Mouse (Mus musculus) lung, adult 2 months (tissue): ENCODE measurements around the gene Pkd1l3. TPM values are rescaled to one million over a fixed set of nuclear protein-coding genes. Genes with fewer than 3 reads are reported as not detected.

Experiments
- DNase-seq: peaks from one replicate; pipeline ENCODE4 v3.0.0; 2022
- H3K4me1 ChIP-seq: fragments of 200-500 bp; 2 replicates; pipeline ENCODE4 v1.6.1; 2011; ENCODE audit warnings: low read length; ENCODE audit not compliant: control insufficient read depth, insufficient read depth
- H3K4me3 ChIP-seq: fragments of 200-500 bp; replicated peaks from 2 replicates; pipeline ENCODE3; 2011; ENCODE audit warnings: low read depth, mild to moderate bottlenecking, control low read depth, low read length; ENCODE audit errors: extremely low read depth
- CTCF ChIP-seq: fragments of 200-500 bp; IDR thresholded peaks from 2 replicates; pipeline ENCODE4 v1.5.1; 2011; ENCODE audit warnings: mild to moderate bottlenecking, low read length, control low read depth; ENCODE audit not compliant: insufficient read depth
- POLR2A ChIP-seq: fragments of 200-500 bp; IDR thresholded peaks from 2 replicates; pipeline ENCODE4 v1.6.1; 2011; ENCODE audit warnings: low read depth, mild to moderate bottlenecking, control low read depth, low read length, borderline replicate concordance; ENCODE audit errors: extremely low read depth
- WGBS: fragments of 180-500 bp; shearing (Covaris S2); methylation state at CpG from one replicate; pipeline ENCODE4 v1.1.7; 2018; 5-methylcytosine and 5-hydroxymethylcytosine counted together
- polyA plus RNA-seq: library from polyadenylated mRNA; depleted of rRNA; stranded (reverse); fragments of >200 nt; gene quantifications from 2 replicates; pipeline ENCODE4 v1.2.3, GENCODE M21; 2012

Gene Pkd1l3
- polyA plus RNA-seq, 1 experiment: 0.08 TPM

DNA sequence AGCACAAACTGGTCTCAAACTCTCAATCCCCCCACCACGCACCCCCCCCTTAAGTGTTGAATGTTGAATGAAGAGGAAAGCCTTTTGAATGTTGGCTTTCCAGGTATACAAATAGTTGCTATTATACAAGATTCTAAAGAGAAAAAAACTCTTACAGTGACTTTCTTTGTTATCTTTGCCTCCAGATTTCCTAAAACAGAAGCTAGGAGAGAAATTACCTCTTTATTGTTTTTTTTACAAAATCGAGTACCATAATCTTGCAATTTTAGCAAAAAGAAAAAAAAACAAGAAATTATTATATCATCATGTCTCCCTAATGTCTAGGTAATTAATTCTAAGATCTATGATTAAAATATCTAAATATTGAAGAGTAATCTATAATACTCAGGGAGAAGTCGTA, 1.3 kb downstream of the Pkd1l3 start:
- Histone ChIP-seq H3K4me3 (no peak overlapping the region), H3K4me1 (no peaks in the 10 kb centered on the region)
- TF ChIP-seq CTCF (no peak), POLR2A (no peak)
- no peak for DNase-seq
- WGBS: 76% methylated on average over 3 of the region's 3 CpGs

DNA sequence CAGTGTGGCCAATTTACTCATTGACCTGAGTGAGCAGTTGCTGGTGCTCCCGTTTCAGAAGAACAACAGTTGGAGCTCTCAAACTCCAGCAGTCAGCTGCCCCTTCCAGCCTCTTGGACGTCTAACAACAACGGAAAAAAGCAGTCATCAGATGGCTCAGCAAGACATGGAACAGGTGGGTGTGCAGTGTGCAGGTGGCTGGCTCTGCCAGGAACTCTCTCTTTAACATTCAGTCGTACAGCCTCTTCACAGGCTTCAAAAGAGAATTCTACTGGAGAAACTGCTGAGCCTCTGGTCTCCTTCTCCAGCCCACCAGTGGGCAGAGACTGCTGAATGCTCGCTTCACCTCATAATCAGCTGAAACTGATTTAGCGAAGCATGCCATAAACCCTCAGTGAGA, 14.3 kb downstream of the Pkd1l3 start:
- no peak for TF ChIP-seq CTCF
- no peak for TF ChIP-seq POLR2A
- Histone ChIP-seq H3K4me1 (no peaks in the 10 kb centered on the region), H3K4me3 (no peak overlapping the region)
- WGBS: 61% methylated on average over 6 of the region's 6 CpGs
- no peak for DNase-seq

DNA sequence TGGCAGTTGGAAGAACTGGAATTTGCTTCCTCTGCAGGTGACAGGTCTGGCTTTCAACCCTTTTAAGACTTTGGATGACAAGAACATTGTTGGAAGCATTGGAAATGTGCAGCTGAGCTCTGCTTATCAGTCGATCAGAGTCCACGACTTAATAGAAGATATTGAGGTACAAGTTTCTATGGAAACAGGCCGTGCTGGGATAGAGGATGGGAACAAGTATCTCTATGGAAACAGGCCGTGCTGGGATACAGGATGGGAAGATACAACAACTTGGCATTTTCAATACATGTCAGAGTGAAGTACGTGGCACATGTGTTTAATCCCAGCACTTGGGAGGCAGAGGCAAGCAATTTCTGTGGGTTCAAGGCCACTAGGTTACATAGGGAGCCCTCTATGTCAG, 18.2 kb downstream of the Pkd1l3 start:
- no peak for DNase-seq
- WGBS: 74% methylated on average over 5 of the region's 5 CpGs
- no peak overlapping the region for H3K4me3 ChIP-seq
- TF ChIP-seq POLR2A: no peak
- TF ChIP-seq CTCF: no peak
- H3K4me1 ChIP-seq: no peaks in the 10 kb centered on the region

DNA sequence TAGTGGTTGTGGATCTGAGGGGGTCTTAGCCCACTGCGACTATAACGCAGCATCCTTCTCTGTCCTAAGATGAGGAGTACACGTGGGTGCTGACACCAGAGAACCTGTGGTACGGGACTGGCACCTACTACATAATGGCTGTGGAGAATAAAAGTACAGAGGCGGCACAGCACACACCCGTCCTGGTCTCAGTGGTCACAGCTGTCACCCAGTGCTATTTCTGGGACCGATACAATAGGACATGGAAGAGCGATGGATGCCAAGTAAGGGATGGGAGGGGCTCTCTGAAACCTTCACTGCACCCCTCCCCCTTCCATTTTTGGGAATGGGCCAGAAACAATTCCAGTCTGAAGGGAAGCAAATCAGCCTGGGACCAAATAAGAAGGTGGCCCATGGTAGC, 20.8 kb downstream of the Pkd1l3 start:
- no peak for DNase-seq
- TF ChIP-seq CTCF (no peak), POLR2A (no peak)
- Histone ChIP-seq H3K4me3 (no peak overlapping the region), H3K4me1 (no peaks in the 10 kb centered on the region)
- WGBS: 89% methylated on average over 8 of the region's 8 CpGs

DNA sequence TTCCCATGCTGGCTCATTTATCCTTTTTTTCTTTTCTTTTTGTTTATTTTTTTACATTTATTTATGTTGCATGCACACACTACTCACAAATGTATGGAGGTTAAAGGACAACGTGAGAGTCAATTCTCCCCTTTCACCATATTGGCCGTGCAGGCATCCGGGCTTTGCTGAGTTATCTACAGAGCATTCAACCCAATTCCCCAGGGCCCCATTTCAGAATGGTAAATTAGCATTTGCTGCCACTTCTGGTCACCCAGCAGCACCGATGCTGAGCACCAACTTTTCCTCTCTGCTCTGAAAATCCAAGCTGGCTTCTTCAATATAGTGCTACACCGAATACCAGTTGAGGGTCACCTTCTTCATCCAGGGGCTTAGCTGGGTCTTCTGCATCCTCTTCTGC, 24.5 kb downstream of the Pkd1l3 start:
- DNase-seq: no peak
- WGBS: 73% methylated on average over 5 of the region's 5 CpGs
- Histone ChIP-seq H3K4me3 (no peak overlapping the region), H3K4me1 (no peaks in the 10 kb centered on the region)
- TF ChIP-seq CTCF (no peak), POLR2A (no peak)

DNA sequence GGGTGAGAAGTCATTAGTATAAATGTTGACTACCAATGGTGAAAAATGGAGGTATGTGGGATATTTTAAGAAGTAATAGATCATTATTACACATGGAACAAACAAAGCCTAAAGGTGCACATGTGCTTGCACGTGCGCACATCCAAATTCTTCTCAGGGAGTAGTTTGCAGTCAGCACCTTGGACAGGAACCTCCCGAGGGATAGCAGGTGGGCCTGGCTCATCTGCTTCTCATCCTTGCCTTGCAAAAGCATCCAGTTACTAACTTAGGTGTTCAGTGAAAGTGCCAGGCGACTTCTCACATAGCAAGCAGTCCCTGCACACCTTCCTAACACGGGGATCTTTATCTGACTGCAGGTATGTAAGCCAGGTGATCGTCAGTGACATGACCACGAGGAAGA, 26.1 kb downstream of the Pkd1l3 start:
- no peak for DNase-seq
- 49% methylated on average over 7 of the region's 7 CpGs for WGBS
- no peak overlapping the region for H3K4me3 ChIP-seq
- no peaks in the 10 kb centered on the region for H3K4me1 ChIP-seq
- TF ChIP-seq POLR2A (no peak), CTCF (no peak)

DNA sequence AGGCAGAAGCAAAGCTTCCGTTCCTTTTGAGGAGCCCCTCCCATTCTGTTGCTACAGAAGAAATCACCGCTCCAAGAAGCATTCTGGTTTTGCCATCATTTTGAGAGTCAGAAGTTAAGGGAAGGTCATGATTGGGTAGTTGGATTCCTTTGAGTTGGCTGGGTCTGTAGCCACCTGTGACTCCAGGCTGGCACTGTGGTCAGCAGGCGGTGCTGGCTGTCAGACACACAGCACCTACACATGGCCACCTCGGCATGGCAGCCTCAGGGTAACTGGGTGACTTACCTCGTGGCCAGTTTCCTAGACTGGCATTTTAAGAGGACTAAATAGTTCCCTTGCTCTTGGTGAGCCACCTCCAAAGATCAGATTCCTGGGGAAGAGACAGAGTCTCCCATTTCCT, 26.9 kb downstream of the Pkd1l3 start:
- WGBS: 70% methylated on average over 5 of the region's 5 CpGs
- TF ChIP-seq POLR2A (no peak), CTCF (no peak)
- H3K4me1 ChIP-seq: no peaks in the 10 kb centered on the region
- no peak for DNase-seq
- no peak overlapping the region for H3K4me3 ChIP-seq

DNA sequence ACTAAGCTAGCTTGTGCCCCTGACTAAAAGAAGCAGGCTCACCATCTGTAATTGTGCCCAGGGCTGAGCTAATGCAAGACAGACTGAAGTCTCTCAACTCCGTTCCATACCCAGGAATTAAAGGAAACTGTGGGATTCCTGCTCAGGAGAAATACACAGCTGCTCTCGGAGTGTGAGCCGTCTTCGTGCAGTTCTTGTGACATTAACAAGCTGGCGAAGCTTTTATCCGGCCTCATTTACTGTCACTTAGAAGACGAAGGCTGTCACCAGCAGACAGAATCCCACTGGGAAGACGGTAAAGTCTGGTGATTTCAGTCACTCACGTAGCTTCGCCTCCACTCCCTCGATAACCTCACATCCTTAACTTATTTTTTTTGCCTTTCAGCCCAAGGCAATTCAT, 33.0 kb downstream of the Pkd1l3 start:
- 54% methylated on average over 11 of the region's 11 CpGs for WGBS
- no peaks in the 10 kb centered on the region for H3K4me1 ChIP-seq
- no peak overlapping the region for H3K4me3 ChIP-seq
- no peak for TF ChIP-seq CTCF
- no peak for TF ChIP-seq POLR2A
- no peak for DNase-seq

DNA sequence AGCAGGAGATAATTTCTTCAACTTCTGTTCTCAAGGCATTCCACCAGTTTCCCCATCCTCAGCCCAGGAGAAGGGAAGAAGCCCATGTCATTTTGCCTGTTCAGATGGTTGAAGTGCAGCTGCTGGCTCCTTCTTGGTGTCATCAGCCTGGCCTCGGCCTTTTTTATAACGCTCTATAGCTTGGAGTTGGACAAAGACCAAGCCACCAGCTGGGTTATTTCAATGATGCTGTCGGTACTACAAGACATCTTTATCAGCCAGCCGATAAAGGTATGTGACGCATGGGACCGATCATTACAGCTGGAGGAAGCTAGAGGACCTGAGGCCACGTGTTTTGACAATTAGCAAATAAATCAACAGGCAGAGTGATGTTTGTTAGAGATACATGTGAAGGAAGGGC, 34.2 kb downstream of the Pkd1l3 start:
- no peak overlapping the region for H3K4me3 ChIP-seq
- TF ChIP-seq CTCF (no peak), POLR2A (no peak)
- H3K4me1 ChIP-seq: no peaks in the 10 kb centered on the region
- 30% methylated on average over 7 of the region's 7 CpGs for WGBS
- DNase-seq: no peak

DNA sequence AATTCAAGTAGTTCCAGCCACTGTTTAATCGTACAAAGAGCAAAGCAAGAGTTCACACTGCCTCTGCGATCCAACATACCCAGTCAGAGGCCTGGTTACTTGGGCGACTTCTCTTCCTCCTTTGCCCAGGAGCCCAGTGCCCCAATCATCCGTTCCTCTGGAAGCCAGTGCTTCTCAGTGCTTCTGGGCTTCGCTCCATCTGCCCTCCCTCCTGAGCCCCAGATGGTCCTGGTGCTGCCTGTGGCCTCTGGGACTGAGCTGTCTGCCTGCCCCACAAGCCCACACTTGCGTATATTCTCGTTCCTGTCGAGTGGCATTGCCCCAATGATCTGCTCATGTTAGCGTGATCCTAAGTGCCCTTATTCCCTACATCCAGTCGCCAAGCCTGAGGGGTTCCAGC, 36.5 kb downstream of the Pkd1l3 start:
- DNase-seq: no peak
- TF ChIP-seq CTCF: no peak
- no peak for TF ChIP-seq POLR2A
- WGBS: 66% methylated on average over 10 of the region's 10 CpGs
- Histone ChIP-seq H3K4me1 (no peaks in the 10 kb centered on the region), H3K4me3 (no peak overlapping the region)

DNA sequence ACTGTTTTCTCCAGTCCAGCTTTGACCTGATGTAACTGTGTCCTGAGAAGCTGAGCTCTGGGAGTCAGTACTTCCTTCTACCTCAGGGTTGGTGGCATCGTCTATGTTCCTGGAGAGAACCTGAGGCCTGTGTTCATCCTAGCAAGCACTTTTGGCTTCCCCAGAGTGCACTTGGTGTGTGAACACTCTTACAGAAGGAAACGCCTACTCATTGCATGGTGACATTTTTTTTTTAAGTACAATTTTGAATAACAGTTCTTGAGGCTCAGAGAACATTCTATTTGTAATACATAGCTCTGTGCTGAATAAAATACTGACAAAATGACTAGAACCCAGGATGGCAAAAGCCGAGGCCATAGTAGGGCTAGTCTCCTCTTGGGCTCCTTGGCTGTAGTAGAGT, 42.5 kb downstream of the Pkd1l3 start:
- WGBS: 83% methylated on average over 3 of the region's 3 CpGs
- DNase-seq: no peak
- TF ChIP-seq POLR2A (no peak), CTCF (no peak)
- no peaks in the 10 kb centered on the region for H3K4me1 ChIP-seq
- H3K4me3 ChIP-seq: no peak overlapping the region
